Mouse (Mus musculus): ENCODE data around the gene Cep131.

The Cep131 gene

GRCm38 (mm10) chr11:120086702-120087152 lies at the start of gene Cep131:
Gene Cep131 (minus strand): TSS chr11:120086827.
- peak; percentile 96 for DNase-seq (ENCODE audit: extremely low spot score, low spot score)

GRCm38 (mm10) chr11:120136195-120136594 lies 49.6 kb upstream of the Cep131 start:
- DNase-seq (ENCODE audit: extremely low spot score, low spot score): no peak

DNA sequence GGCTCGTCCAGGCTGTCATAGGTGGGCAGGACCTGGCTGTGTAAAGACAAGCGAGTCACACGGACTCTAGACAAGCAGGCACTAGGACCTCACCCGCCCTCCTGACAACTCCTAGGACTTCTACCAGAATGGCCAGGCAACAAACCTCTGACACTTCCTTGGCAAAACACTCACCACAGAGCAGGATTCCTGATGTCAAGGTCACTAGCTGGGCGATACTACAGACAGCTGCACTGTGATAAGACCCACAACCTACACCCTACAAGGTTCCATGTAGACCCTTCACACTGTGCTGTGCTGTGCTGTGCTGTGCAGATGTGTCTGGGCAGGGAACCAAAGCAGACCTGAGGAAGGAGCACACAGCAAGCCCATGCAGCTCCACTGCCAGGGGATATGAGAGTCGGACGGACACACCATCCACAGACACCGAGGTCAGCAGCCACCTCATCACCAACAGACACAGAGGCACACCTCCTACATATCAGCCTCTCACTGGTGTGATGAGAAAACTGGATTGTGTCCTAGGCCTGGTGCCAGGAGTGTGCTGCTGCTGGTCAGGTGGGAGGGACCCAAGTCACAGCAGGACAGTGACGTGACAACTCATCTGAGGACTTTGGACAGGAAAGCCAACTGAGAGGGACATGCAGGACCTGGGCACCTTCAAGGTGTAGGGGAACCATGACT lies 48.4 kb upstream of the Cep131 start:
- DNase-seq (ENCODE audit: extremely low spot score, low spot score): no peak

GRCm38 (mm10) chr11:120134148-120134547 lies 47.5 kb upstream of the Cep131 start:
- no peak for DNase-seq (ENCODE audit: extremely low spot score, low spot score)

GRCm38 (mm10) chr11:120129281-120129680 lies 42.7 kb upstream of the Cep131 start:
- no peak for DNase-seq (ENCODE audit: extremely low spot score, low spot score)

- DNase-seq (ENCODE audit: extremely low spot score, low spot score): no peak
Observed at GRCm38 (mm10) chr11:120126845-120127244, 40.2 kb upstream of the Cep131 start.

GRCm38 (mm10) chr11:120122126-120122525 lies 35.5 kb upstream of the Cep131 start:
- DNase-seq (ENCODE audit: extremely low spot score, low spot score): no peak

DNA sequence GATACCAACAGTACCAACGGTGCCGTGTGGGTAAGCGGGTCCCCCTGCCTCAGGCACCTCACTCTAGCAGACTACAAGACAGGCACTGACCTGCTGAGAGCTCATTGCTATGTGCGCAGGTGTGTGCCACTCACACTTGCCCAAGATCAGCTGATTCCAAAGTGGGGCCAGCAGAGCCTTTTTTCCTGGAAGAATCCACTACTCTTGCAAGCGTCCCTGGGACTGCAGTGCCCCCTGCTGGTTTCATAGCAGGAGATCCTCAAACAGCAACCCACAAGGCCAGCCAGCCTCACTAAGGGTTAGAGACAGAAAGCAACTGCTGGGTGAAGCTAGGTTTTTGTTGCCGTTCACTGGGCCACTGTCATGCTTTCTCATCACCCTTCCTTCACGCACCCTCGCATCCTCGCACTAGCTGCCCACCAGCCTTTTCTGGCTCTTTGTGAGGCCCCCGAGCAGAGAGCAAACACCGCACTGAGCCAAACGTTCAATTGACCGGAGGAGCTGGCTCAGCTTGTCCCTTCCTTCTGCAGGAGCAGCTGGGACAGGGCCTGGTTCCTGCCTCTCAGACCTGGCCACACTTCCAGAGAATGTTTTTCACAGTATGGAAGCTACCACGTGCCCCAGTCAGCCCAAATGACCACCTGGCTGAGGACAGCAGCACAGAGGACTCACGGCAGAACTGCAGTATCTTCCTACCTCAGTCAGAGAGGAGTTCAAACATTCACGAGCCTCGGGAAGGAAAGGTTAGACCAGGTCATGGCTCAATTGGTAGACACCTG lies 34.2 kb upstream of the Cep131 start:
- peak; percentile 51 for DNase-seq (ENCODE audit: extremely low spot score, low spot score)

- DNase-seq (ENCODE audit: extremely low spot score, low spot score): no peak
Observed at GRCm38 (mm10) chr11:120119936-120120541, 33.4 kb upstream of the Cep131 start.

DNA sequence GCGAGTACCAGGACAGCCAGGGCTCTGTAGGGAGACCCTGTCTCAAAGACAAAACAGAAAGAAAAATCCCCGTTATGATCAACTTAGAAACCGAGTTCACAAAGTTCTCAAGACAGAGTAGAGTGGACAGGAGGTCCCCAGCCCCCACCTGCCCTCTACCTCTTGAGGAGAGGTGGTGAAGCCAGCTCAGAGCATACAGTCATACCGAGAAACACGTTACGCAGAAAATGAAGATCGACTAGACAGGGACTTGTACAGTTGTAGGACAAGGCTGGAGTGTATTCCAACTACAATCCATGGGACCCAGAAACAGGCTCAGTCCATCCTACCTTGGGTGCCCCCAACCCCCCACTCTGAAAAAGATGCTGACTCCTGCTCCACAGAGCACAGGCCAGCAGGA lies 32.5 kb upstream of the Cep131 start:
- DNase-seq (ENCODE audit: extremely low spot score, low spot score): no peak

GRCm38 (mm10) chr11:120117626-120118025 lies 31.0 kb upstream of the Cep131 start:
- DNase-seq (ENCODE audit: extremely low spot score, low spot score): no peak

DNA sequence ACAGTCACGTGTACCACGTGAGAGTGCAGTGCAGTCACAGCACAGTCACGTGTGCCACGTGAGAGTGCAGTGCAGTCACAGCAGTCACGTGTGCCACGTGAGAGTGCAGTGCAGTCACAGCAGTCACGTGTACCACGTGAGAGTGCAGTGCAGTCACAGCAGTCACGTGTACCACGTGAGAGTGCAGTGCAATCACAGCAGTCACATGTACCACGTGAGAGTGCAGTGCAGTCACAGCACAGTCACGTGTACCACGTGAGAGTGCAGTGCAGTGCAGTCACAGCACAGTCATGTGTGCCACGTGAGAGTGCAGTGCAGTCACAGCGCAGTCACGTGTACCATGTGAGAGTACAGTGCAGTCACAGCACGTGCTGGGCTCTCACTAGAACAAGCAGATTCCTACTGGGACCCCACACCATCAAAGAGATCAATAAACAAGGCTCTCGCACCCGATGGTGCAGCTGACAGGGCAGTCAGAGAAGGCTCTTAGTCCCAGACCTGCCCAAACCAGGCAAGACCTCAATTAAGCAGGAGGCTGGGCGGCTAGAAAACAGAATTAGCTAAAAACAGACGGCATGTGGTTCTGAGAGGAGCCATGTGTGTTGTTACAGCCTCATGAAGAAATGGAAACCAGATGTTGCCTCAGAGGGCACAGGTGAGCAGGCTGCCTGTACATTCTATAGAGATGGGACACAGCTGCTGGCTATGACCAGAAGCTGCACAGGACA lies 28.0 kb upstream of the Cep131 start:
- DNase-seq (ENCODE audit: extremely low spot score, low spot score): peak; percentile 32

DNA sequence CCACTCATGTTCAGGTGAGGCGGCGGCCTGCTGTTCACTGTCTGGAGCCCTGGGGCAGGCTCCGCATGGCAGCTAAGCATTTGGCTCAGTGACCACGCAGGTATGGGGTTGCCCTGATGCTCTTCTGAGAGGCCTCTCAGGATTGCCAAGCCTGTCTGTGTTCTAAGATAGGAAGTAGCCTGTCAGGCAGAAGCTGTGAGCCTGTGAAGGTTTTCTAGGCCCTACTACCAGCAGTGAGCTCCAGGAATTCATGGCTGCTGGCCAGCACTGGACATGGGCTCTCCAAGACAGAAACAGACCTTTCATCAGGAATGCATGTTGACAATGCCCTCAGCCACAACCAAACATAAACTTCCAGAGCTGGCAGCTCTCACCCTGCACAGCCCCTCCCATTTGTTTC lies 25.5 kb upstream of the Cep131 start:
- DNase-seq (ENCODE audit: extremely low spot score, low spot score): no peak

DNA sequence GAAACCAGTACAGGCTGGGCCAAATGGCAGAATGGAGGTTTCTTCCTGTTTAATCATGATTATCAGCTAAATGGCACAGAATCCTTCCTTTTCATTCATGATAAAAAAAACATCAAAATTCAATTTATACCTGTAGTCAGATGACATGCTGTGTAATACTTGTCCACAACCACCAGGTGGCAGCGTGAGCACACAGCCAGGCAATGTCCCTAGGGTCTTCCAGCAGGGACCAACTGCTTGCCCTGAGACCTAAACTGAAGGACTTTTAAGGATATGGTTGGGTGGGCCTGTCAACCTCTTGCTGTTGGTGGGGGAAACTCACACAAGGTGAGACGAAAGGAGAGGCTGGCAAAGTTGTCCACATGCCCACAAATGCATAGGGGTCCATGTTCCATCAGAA lies 24.4 kb upstream of the Cep131 start:
- DNase-seq (ENCODE audit: extremely low spot score, low spot score): peak; percentile 72

GRCm38 (mm10) chr11:120110554-120110953 lies 23.9 kb upstream of the Cep131 start:
- DNase-seq (ENCODE audit: extremely low spot score, low spot score): no peak

GRCm38 (mm10) chr11:120109558-120110210 lies 23.1 kb upstream of the Cep131 start:
- no peak for DNase-seq (ENCODE audit: extremely low spot score, low spot score)

- no peak for DNase-seq (ENCODE audit: extremely low spot score, low spot score)
Observed at GRCm38 (mm10) chr11:120107796-120108195, 21.2 kb upstream of the Cep131 start.

DNA sequence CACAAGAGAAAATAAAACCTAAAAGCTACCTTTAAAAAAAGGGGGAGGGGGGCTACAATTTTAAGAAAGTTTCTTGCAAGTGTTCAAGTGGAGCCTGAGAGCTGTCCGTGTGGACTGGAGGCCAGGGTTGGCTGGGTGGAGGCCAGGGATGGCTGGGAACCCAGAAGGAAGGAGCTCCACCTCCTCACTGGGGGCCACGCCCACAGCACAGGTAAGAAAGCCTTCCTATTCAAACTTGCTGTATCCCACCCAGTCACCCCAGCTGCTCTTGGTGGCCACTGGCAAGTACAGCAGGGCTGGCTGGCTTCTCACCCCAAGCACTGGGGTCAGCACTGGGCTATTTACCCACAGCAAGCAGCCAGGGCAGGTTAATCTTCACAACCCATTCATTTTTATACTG lies 20.4 kb upstream of the Cep131 start:
- DNase-seq (ENCODE audit: extremely low spot score, low spot score): no peak

GRCm38 (mm10) chr11:120103431-120103997 lies 16.9 kb upstream of the Cep131 start:
- no peak for DNase-seq (ENCODE audit: extremely low spot score, low spot score)

- DNase-seq (ENCODE audit: extremely low spot score, low spot score): peak; percentile 74
Observed at GRCm38 (mm10) chr11:120101036-120101435, 14.4 kb upstream of the Cep131 start.

Measured in neural tube, embryonic 10.5 days (tissue).